Mouse (Mus musculus) cortical plate, adult 2 months (tissue): ENCODE measurements around the gene Cdh5. TPM values are rescaled to one million over a fixed set of nuclear protein-coding genes. Genes with fewer than 3 reads are reported as not detected.
"Not testable (repeated sequence)": the region's sequence is repeated elsewhere in the genome, so short reads cannot be mapped to it uniquely, and the experiment has no call there.

Experiments used
- H3K27ac ChIP-seq: fragments of 200-500 bp; 2 replicates; pipeline ENCODE4 v1.5.1; 2012; ENCODE audit warnings: low read length, control low read depth, inconsistent platforms; ENCODE audit not compliant: insufficient read depth
- H3K4me1 ChIP-seq: fragments of 200-500 bp; 2 replicates; pipeline ENCODE4 v1.6.1; 2011; ENCODE audit warnings: low read length; ENCODE audit not compliant: control insufficient read depth, insufficient read depth
- H3K4me3 ChIP-seq: fragments of 200-500 bp; 2 replicates; pipeline ENCODE4 v1.5.1; 2011; ENCODE audit warnings: mild to moderate bottlenecking, low read length, control low read depth; ENCODE audit not compliant: insufficient read depth
- CTCF ChIP-seq: fragments of 200-500 bp; IDR thresholded peaks from 2 replicates; pipeline ENCODE4 v1.5.1; 2011; ENCODE audit warnings: mild to moderate bottlenecking, control low read depth, low read length; ENCODE audit not compliant: insufficient read depth; ENCODE audit errors: extremely low read depth
- POLR2A ChIP-seq: fragments of 200-500 bp; IDR thresholded peaks from 2 replicates; pipeline ENCODE4 v1.6.1; 2011; ENCODE audit warnings: mild to moderate bottlenecking, low read length, control low read depth; ENCODE audit not compliant: insufficient read depth; ENCODE audit errors: extremely low read depth
- polyA plus RNA-seq: library from polyadenylated mRNA; depleted of rRNA; stranded (reverse); fragments of >200 nt; gene quantifications from 2 replicates; pipeline ENCODE4 v1.2.3, GENCODE M21; 2012

The Cdh5 gene
- polyA plus RNA-seq, 1 experiment, result 11.7 TPM

DNA sequence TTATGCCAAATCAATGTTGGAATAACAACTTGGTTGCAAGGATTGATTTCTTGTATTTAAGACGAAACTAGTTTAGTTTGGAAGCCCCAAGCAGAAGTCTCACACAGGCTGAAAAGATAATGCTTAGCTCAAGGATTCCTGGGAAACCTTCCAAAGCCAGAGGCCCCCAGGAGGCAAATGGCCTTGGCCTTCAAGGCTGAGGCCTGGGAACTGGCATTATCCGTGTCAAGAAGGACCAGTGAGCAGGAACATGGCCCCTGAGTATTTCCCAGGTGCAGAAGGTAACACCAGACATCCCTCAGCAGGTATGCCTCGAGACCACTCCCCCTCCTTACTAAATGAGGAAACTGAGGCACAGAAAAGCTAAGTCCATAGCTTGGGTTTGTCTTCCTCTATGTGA lies 12.5 kb upstream of the Cdh5 start:
- H3K4me1 ChIP-seq, result peaks cover 1% of the 10 kb centered on the region; the same call in 1 of the 2 replicates
- no peak overlapping the region for H3K27ac ChIP-seq
- TF ChIP-seq POLR2A (no peak), CTCF (no peak)
- H3K4me3 ChIP-seq, result no peak overlapping the region

DNA sequence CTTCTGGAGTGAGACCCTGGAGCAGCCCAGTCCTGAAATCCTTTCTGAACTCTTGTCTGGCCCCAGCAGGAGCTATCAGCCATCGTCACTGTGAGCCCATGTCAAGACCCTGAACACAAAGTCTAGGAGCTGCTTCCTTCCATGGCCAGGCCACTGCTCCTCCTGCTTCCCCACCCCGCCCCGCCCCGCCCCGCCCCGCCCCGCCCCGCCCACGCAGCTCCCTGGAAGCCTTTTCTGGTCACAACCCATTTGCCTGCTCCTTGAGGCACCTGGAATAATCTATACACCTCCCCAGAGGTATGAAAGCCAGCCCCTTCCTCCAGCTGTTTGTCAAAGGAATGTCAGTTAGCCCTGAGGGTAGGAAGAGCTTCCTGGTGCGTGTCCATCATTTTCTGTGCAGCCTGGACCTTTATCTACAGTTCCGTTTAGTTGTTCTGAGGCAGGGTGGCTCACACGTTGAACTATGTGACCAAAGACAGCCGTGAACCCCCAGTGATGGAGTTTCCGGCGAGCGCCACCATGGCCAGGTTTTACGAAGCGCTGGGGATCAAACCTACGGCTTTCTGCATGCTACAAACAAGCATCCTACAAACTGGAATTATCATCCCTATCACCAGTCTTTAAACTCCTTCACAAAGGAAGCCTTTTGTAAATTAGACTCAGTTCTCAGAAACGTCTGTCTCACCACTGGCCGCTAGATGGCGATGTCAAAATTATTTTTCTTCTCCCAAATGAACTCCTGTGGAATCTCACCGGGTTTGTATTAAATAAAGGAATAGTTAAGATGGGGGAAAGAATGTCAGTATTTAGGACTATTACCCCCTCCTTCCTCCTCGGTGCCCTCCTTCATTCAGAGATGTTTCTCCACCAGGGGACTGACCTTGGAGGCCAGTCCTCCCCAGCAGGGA lies 10.2 kb upstream of the Cdh5 start:
- H3K27ac ChIP-seq, result not testable (repeated sequence)
- TF ChIP-seq CTCF, result 0 out of 2 replicates have a peak, but pooled peaks have one; percentile 25

DNA sequence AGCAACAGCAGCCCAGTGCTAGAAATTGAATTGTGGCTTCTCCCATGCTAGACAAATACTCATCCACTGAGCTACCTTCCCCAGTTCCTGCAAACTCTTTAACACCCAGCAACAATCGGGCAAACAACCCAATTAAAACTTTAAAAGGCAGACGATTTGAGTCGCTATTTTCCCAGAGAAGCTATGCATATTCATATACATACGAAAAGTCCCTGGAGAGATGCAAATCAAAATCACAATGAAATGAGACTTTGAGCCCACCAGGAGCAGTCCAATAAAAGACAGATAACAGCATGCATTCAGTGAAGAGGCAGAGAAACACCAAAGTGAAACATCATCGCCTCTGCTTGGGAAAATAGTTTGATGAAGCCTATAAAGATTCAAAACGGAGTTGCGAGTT lies 8.1 kb upstream of the Cdh5 start:
- TF ChIP-seq POLR2A (no peak), CTCF (no peak)
- Histone ChIP-seq H3K4me1 (no peaks in the 10 kb centered on the region), H3K4me3 (no peak overlapping the region), H3K27ac (no peak overlapping the region)

More for the DNA sequence above, 10.2 kb upstream of the Cdh5 start:
- not testable (repeated sequence) for H3K4me3 ChIP-seq, H3K4me1 ChIP-seq

DNA sequence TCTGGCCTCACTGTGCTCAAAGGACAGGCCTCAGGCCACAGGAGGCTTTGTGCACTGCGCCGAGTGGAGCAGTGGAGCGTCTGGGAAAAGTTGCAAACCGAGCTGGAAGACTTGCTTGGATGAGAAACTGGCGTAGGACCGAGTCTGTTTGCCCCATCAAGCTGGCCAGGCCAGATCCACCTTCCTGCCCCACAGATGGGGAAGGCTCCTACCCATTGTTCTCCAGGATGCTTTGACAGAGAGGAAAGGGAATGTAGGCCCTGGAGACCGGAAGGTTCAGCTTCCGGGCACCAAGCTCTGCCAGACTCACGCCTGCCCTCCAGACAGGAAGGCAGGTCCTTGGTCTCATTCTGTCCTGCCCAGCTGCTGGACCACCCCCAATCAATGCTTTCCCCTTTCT lies 5.8 kb upstream of the Cdh5 start:
- no peak overlapping the region for H3K27ac ChIP-seq
- no peaks in the 10 kb centered on the region for H3K4me1 ChIP-seq
- no peak overlapping the region for H3K4me3 ChIP-seq
- TF ChIP-seq CTCF (no peak), POLR2A (no peak)

DNA sequence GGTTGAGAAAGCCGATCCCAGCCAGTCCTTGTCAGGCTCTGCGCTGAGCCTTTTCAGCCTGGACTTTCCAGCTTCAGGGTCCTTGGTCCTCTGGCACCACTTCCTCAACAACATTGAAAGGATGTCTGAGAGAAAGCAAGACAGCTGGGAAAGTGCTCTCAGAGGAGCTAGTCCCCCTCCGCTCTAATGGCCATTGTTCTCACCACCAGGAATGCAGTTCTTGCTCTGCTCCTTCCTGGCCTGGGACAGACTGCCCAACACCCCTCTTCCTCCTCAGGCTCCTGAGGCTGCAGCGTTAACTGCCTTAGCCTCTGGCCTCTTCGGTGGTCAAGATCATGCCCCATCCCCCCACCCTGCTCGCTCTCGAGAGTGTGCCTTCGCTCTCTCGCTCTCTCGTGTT lies 4.8 kb upstream of the Cdh5 start:
- H3K27ac ChIP-seq, result no peak overlapping the region
- no peak overlapping the region for H3K4me3 ChIP-seq
- no peaks in the 10 kb centered on the region for H3K4me1 ChIP-seq
- TF ChIP-seq CTCF (no peak), POLR2A (no peak)

DNA sequence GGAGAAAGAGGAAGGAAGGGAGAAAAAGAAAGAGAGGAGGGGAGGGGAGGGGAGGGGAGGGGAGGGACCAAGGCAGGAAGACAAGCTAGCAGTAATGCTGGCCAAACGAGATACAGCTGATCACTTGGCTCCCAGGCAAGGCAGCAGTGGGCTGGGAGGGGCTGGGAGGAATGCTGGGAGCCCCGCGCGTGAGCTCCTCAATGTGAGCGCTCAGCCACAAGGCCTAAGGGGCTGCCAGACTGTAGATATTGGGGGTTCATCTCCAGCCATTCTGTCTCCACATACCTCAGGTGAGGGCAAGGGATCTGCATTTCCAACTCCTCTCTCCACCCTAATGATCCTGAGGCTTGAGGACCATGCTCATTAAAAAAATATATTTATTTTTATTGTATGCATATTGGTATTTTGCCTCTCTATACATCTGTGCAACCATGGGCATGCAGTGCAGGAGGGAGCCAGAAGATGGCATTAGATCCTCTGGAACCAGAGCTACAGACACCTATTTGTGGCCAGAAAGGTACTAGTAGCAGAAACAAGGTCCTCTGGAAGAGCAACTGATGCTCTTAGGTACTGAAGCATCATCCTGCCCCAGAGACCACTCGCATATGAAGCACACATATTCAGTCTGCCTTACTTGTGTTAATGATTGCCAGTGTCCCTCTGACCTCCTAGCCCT lies 2.6 kb upstream of the Cdh5 start:
- no peaks in the 10 kb centered on the region for H3K4me1 ChIP-seq
- no peak overlapping the region for H3K4me3 ChIP-seq
- TF ChIP-seq POLR2A, result no peak
- peak; percentile 78 for TF ChIP-seq CTCF
- no peak overlapping the region for H3K27ac ChIP-seq

DNA sequence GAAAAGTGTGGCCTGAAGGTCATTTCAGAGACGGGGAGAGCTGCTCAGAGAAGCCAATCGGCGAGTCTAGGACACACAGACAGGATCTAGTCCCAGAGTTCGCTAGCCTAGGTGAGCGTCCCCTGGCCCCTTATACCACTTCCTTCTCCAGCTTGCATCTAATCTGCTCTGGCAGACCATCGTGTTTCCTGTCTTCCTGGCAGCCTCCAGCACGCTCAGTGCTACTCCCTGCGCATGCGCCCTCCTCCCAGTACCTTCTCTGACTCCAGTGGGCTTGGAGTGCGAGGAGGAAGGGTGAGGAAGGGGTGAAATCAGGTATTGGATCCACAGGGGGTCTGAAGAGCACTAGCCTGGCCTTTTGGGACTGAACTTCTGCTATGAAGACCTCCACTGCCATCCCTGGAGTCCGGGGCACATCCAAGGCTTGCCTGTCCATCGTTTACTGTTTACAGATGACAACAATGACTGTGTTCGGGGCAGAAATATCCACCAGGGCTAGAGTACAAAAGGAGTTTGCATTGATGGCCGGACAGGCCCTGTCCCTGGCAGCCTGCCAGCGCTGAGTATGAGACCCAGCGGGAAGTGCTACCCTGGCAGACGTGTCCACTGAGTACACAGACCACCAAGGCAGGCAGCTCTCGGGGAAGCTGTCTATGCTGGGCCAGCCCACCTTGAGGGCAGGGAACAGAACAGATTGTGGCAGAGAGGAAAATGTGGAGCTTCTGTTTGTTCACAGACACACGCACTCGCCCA lies 1.9 kb upstream of the Cdh5 start:
- TF ChIP-seq CTCF, result no peak
- TF ChIP-seq POLR2A, result no peak
- no peak overlapping the region for H3K4me3 ChIP-seq

DNA sequence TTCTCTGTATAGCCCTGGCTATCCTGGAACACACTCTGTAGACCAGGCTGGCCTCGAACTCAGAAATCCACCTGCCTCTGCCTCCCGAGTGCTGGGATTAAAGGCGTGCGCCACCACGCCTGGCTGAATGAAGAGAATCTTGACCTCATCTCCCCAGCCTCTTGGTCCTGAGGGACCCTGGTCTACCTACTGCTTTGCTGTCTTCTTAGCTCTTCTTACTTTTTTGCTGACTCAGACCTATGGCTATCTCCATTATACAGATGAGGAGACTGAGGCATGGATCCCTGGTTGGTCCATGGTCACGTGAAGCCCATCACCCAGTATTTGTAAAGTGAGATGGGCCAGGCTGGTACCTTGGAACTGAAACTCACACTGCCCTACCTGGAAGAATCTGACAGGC lies 701 bp upstream of the Cdh5 start:
- H3K4me1 ChIP-seq, H3K4me3 ChIP-seq, H3K27ac ChIP-seq: not testable (repeated sequence)

More for the DNA sequence above, 1.9 kb upstream of the Cdh5 start:
- no peaks in the 10 kb centered on the region for H3K4me1 ChIP-seq
- H3K27ac ChIP-seq, result no peak overlapping the region

DNA sequence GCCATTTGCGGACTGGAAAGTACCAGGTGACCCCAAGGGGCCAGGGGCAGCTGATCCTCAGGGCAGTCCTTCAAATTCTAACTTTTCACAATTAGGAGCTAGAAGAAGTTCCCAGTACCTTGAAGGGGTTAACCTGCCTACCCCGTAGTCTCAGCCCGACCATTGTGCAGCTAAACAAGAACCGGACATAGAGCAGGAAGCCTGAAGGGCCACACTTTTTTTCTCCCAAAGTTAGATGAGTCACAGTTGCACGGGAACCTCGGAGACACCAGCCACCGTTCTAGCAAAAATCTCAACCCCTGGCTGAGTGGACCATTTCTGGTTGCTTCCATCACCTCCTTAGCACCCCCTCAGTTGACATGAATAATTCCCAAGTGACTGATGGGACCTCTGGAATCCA lies 2.0 kb downstream of the Cdh5 start:
- TF ChIP-seq POLR2A (no peak), CTCF (no peak)
- no peak overlapping the region; the same call in 1 of the 2 replicates for H3K4me3 ChIP-seq
- H3K27ac ChIP-seq, result no peak overlapping the region
- H3K4me1 ChIP-seq, result no peaks in the 10 kb centered on the region

DNA sequence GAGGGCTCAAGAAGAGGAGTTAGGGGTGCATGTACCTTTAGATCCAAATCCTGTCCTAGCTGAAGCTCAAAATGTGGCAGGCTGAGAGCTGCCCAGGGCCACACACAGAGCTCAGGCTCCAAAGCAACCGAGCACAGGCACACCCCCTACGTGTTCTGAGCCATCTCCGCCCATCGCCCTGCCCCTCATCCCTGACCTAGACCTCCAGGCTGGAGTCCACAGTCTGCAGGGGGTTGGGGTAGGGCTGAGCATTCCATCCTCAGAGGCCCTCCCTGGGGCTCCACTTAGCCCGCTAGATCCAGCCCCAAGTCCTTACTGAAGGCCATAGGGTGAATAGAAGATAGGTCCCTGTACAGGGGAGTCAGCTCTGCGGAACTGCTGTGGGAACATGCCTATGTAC lies 4.3 kb downstream of the Cdh5 start:
- no peak overlapping the region for H3K27ac ChIP-seq
- TF ChIP-seq CTCF (no peak), POLR2A (no peak)

More for the DNA sequence above, 4.3 kb downstream of the Cdh5 start:
- no peaks in the 10 kb centered on the region for H3K4me1 ChIP-seq
- H3K4me3 ChIP-seq, result no peak overlapping the region
